Mouse (Mus musculus) left cerebral cortex, postnatal 14 days (tissue): ENCODE measurements around the gene Thbs2. TPM values are rescaled to one million over a fixed set of nuclear protein-coding genes. Genes with fewer than 3 reads are reported as not detected.

Experiments
- DNase-seq, 2 experiments: peaks; one replicate each; pipeline ENCODE4 v3.0.0; 2021 to 2022; ENCODE audit warnings: low spot score in 2 of 2, mixed read lengths in 1 of 2
- intact Hi-C: fragments of 180-260 bp; cut with DNase I; formaldehyde crosslinking; loops from one replicate; pipeline ENCODE4 v1.15.1; 2025
- total RNA-seq, 2 experiments: library from RNA; stranded (reverse); gene quantifications; 2 replicates each; pipeline ENCODE4 v1.2.3; 2021

Thbs2 gene
- total RNA-seq, 2 experiments from 2014 or later = 6.8 to 8.7 TPM

DNA sequence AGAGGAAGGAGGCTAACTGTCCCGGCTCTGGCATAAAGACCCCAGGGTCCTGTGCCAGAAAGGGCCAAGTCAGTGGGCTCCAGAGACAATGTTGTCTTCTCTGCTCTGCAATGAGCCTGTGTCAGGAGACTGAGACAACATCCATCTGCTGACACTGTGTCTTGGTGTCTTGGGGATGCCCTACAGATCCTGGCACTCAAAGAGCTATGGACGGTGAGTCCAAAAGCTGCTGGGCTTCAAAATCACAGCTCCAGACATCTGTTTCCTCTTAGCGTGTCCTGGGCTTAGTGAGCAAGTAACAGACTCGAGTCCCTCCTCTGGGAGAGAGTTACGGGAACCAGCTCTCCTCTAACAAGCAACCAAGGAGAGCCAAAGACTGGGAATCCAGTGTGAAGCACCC is 6.2 kb upstream of the Thbs2 start:
- DNase-seq = no peak
- intact Hi-C loops = no loop called here

DNA sequence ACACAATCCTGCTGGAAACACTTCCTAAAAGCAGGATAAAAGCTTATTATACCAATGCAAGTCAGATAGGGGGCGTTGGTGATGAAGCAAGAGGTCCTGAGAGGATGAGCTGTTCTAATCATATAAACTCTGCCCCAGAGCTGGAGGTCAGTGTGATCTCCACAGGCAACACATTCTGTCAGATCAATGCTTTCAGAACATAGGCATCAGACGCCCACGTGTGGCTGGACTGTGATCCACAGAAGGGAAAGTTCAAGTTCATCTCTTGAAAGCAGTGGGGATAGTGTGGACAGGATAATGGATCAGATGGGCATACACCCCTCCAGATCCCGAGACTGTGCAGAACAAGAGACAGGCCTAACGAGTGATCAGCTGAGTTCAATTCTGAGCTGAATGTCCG is 4.2 kb upstream of the Thbs2 start:
- DNase-seq = no peak
- intact Hi-C loops = no loop called here

- DNase-seq = no peak
- intact Hi-C loops = no loop called here
Measured at GRCm38 (mm10) chr17:14697096-14697495, 3.1 kb upstream of the Thbs2 start.

- intact Hi-C loops = no loop called here
- DNase-seq = no peak
Measured at GRCm38 (mm10) chr17:14696281-14696795, 2.3 kb upstream of the Thbs2 start.

- DNase-seq = no peak
- intact Hi-C loops = no loop called here
Measured at GRCm38 (mm10) chr17:14693048-14693993, 714 bp downstream of the Thbs2 start.

- intact Hi-C loops = no loop called here
- DNase-seq = no peak
Measured at GRCm38 (mm10) chr17:14691901-14692300, 2.1 kb downstream of the Thbs2 start.

- no peak for DNase-seq
- intact Hi-C loops = no loop called here
Measured at GRCm38 (mm10) chr17:14691197-14691596, 2.8 kb downstream of the Thbs2 start.

DNA sequence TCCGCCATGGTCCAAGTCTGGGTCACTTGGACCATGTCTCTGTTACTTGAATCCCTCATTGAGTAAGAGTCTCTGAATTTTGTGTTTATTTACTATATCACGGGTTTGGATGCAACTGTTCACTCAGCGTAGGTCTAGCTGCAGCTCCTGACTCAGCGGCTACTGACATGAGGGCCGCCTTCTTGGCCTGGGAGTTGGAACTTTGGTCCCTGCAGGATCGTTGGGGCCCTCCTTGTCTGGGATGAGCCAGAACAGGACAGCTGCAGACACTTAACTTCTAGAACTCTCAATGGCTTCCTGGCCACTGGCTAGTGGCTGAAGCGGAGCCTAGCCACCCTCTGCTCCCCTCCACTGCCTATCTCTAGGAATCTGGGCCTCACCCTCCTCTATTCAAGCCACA is 11.2 kb downstream of the Thbs2 start:
- intact Hi-C loops = no loop called here
- no peak for DNase-seq

GRCm38 (mm10) chr17:14681047-14681446 is 13.0 kb downstream of the Thbs2 start:
- intact Hi-C loops = no loop called here
- no peak for DNase-seq

DNA sequence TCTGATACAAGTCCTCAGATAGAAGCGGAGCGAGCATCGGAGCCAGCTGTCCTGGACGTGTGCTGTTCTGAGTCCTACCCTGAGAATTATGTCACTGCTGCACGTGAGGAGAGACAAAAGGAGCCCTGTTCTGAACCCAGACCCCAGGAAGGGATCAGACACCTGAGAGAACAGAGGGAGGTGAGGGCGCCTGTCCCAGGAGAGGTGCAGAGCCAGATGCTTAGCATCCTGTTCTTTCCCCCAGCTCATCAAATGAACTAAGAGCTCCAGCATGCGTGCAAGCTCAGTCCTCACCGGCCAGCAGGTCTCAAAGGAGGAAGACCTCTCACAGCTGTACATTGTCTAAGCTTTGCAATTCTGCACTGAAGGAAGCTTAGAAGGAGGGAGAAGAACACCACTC is 16.8 kb downstream of the Thbs2 start:
- DNase-seq = no peak
- intact Hi-C loops = no loop called here

- no peak for DNase-seq
- intact Hi-C loops = no loop called here
Measured at GRCm38 (mm10) chr17:14675517-14675916, 18.5 kb downstream of the Thbs2 start.

- intact Hi-C loops = no loop called here
- peak; percentile 30 for DNase-seq
Measured at GRCm38 (mm10) chr17:14672402-14672801, 21.6 kb downstream of the Thbs2 start.

DNA sequence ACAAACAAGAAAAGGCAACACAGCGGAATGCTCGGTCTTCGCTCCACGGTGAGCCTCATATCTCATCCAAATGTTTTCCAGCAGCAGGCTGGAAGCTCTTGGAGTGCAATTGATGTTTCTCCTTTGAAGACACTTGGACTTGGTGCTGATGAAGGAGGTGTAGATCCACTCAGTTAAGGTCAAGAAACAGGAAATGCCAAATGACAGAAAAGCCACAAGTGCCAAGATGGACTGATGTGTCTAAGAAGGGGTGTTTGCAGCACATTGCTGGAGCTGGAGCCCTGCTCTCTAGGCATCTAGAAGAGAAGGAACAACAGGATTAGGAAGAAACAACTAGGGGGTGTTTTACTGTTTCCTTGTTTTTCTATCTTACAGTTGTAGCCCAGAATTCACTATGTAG is 26.8 kb downstream of the Thbs2 start:
- intact Hi-C loops = no loop called here
- DNase-seq = no peak

- no peak for DNase-seq
- intact Hi-C loops = no loop called here
Measured at GRCm38 (mm10) chr17:14666451-14666850, 27.6 kb downstream of the Thbs2 start.

GRCm38 (mm10) chr17:14663366-14663765 is 30.7 kb downstream of the Thbs2 start:
- intact Hi-C loops = no loop called here
- DNase-seq = no peak

DNA sequence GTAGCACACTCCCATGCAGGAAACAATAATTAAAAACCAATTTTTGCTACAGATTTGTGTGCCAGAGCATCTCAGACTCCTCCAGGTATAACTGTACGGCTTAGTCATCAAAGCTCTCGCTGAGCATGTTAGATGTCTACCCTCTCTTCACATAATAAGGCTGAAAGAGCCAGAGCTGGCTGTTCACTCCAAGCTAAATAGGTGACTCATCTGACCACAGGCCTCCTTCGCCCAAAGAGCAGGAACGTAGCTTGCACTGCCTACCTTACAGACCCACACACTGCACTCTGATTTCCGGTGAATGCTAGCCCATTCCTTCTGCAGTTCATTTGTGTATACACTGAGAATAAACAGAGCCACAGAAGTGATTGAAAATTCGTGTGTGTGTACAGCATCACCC is 31.6 kb downstream of the Thbs2 start:
- DNase-seq = no peak
- intact Hi-C loops = no loop called here

GRCm38 (mm10) chr17:14659746-14660145 is 34.3 kb downstream of the Thbs2 start:
- intact Hi-C loops = no loop called here

GRCm38 (mm10) chr17:14658123-14658522 is 35.9 kb downstream of the Thbs2 start:
- DNase-seq = peak in 1 of 2 experiments; percentile 17
- intact Hi-C loops = no loop called here

More at GRCm38 (mm10) chr17:14659746-14660145, 34.3 kb downstream of the Thbs2 start:
- peak; percentile 41 to 49 for DNase-seq

- intact Hi-C loops = no loop called here
- no peak for DNase-seq
Measured at GRCm38 (mm10) chr17:14657123-14657522, 36.9 kb downstream of the Thbs2 start.

- DNase-seq = no peak
- intact Hi-C loops = no loop called here
Measured at GRCm38 (mm10) chr17:14654981-14655380, 39.1 kb downstream of the Thbs2 start.

GRCm38 (mm10) chr17:14652013-14652412 is 42.0 kb downstream of the Thbs2 start:
- intact Hi-C loops = no loop called here
- no peak for DNase-seq
